Mouse (Mus musculus): Measurements from ENCODE around the gene Prlhr. TPM values are rescaled to one million over a fixed set of nuclear protein-coding genes. Genes with fewer than 3 reads are reported as not detected.
A peak's percentile ranks its signal among the peaks of the same experiment; 100 is the strongest.

The Prlhr gene
- polyA plus RNA-seq, 1 experiment from 2014 or later: not detected

DNA sequence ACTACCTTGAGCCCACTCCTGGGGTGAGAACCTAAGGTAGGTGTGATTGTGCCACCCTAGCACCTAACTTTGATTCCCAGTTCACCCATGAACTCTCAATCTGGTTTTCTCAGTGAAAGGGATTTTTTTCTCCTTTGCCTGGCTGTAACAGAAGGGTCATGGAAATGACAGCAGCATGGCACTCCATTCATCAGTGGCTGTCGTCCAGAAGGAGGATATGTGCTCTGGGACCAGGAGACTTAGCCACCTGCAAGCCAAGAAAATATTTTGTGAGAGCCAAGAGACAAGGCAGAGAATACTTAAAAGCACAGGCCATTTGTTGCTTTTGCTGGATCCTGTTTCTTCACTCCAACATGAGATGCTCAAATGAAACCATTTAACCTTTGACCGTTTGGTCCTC is 6.6 kb downstream of the Prlhr start:
- peaks cover 6% of the 10 kb centered on the region for H3K27me3 ChIP-seq (ENCODE audit: control insufficient read depth, insufficient read depth, low read length)
- no peak overlapping the region for H3K4me2 ChIP-seq (ENCODE audit: low read depth, low read length)
- ATAC-seq (replicated peaks; ENCODE audit: insufficient number of reproducible peaks, low FRiP score, low TSS enrichment, low read depth): no peak
- H3K9me3 ChIP-seq (replicated peaks; ENCODE audit: control insufficient read depth, low read length): no peaks in the 10 kb centered on the region
- H3K27ac ChIP-seq (replicated peaks; ENCODE audit: low read depth, low read length): no peak overlapping the region
- 49% methylated on average over 2 of the region's 2 CpGs for WGBS
- H3K36me3 ChIP-seq (replicated peaks; ENCODE audit: control insufficient read depth, insufficient read depth, low read depth, low read length): no peaks in the 10 kb centered on the region
- H3K4me1 ChIP-seq (ENCODE audit: control insufficient read depth, insufficient read depth, low read length): no peaks in the 10 kb centered on the region
- no peak overlapping the region for H3K4me3 ChIP-seq (ENCODE audit: low read depth, low read length)
- H3K9ac ChIP-seq (replicated peaks; ENCODE audit: low read length): no peak overlapping the region
- DNase-seq (ENCODE audit: low spot score): no peak

GRCm38 (mm10) chr19:60459680-60460079 is 8.4 kb downstream of the Prlhr start:
- H3K4me1 ChIP-seq (ENCODE audit: control insufficient read depth, insufficient read depth, low read length): no peaks in the 10 kb centered on the region
- 64% methylated on average over 3 of the region's 3 CpGs for WGBS
- no peak for ATAC-seq (replicated peaks; ENCODE audit: insufficient number of reproducible peaks, low FRiP score, low TSS enrichment, low read depth)

DNA sequence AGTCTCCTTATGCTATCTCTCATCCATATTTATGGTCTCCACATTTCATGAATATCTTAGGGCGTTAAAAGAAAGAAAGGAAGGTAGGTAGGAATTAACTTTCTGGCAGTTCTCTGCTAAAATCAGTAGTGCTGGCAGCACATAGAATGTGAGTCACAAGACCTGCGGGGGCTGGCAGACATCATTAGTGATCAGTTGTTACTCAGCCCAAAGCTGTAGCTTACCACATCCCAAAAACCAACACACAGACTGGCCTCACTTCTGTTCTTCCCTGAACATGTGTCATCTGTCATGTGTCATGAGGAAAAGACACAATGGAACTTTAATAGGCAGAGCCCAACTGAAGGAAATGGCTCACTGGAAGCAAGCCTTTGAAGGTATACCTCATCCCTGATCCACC is 9.0 kb downstream of the Prlhr start:
- no peaks in the 10 kb centered on the region for H3K27me3 ChIP-seq (ENCODE audit: control insufficient read depth, insufficient read depth, low read length)
- no peak for DNase-seq (ENCODE audit: low spot score)
- H3K9ac ChIP-seq (replicated peaks; ENCODE audit: low read length): no peak overlapping the region
- 94% methylated on average over 2 of the region's 2 CpGs for WGBS
- H3K36me3 ChIP-seq (replicated peaks; ENCODE audit: control insufficient read depth, insufficient read depth, low read depth, low read length): no peaks in the 10 kb centered on the region
- H3K9me3 ChIP-seq (replicated peaks; ENCODE audit: control insufficient read depth, low read length): no peaks in the 10 kb centered on the region
- H3K4me1 ChIP-seq (ENCODE audit: control insufficient read depth, insufficient read depth, low read length): no peaks in the 10 kb centered on the region
- no peak overlapping the region for H3K4me2 ChIP-seq (ENCODE audit: low read depth, low read length)
- ATAC-seq (replicated peaks; ENCODE audit: insufficient number of reproducible peaks, low FRiP score, low TSS enrichment, low read depth): no peak
- no peak overlapping the region for H3K27ac ChIP-seq (replicated peaks; ENCODE audit: low read depth, low read length)
- no peak overlapping the region for H3K4me3 ChIP-seq (ENCODE audit: low read depth, low read length)

More at GRCm38 (mm10) chr19:60459680-60460079, 8.4 kb downstream of the Prlhr start:
- H3K9me3 ChIP-seq (replicated peaks; ENCODE audit: control insufficient read depth, low read length): no peaks in the 10 kb centered on the region
- H3K9ac ChIP-seq (replicated peaks; ENCODE audit: low read length): no peak overlapping the region
- H3K27ac ChIP-seq (replicated peaks; ENCODE audit: low read depth, low read length): no peak overlapping the region
- H3K4me3 ChIP-seq (ENCODE audit: low read depth, low read length): no peak overlapping the region
- H3K27me3 ChIP-seq (ENCODE audit: control insufficient read depth, insufficient read depth, low read length): no peaks in the 10 kb centered on the region
- no peak overlapping the region for H3K4me2 ChIP-seq (ENCODE audit: low read depth, low read length)
- H3K36me3 ChIP-seq (replicated peaks; ENCODE audit: control insufficient read depth, insufficient read depth, low read depth, low read length): no peaks in the 10 kb centered on the region
- DNase-seq (ENCODE audit: low spot score): peak; percentile 19

- Histone ChIP-seq H3K27me3 (ENCODE audit: control insufficient read depth, insufficient read depth, low read length) (no peaks in the 10 kb centered on the region), H3K4me3 (ENCODE audit: low read depth, low read length) (no peak overlapping the region), H3K4me2 (ENCODE audit: low read depth, low read length) (no peak overlapping the region), H3K4me1 (ENCODE audit: control insufficient read depth, insufficient read depth, low read length) (no peaks in the 10 kb centered on the region), H3K27ac (replicated peaks; ENCODE audit: low read depth, low read length) (no peak overlapping the region), H3K9ac (replicated peaks; ENCODE audit: low read length) (no peak overlapping the region), H3K36me3 (replicated peaks; ENCODE audit: control insufficient read depth, insufficient read depth, low read depth, low read length) (no peaks in the 10 kb centered on the region), H3K9me3 (replicated peaks; ENCODE audit: control insufficient read depth, low read length) (no peaks in the 10 kb centered on the region)
- DNase-seq (ENCODE audit: low spot score) (no peak), ATAC-seq (replicated peaks; ENCODE audit: insufficient number of reproducible peaks, low FRiP score, low TSS enrichment, low read depth) (no peak)
- WGBS: 76% methylated on average over 1 of the region's 1 CpGs
These were observed 12.3 kb downstream of the Prlhr start for GRCm38 (mm10) chr19:60455791-60456190.

DNA sequence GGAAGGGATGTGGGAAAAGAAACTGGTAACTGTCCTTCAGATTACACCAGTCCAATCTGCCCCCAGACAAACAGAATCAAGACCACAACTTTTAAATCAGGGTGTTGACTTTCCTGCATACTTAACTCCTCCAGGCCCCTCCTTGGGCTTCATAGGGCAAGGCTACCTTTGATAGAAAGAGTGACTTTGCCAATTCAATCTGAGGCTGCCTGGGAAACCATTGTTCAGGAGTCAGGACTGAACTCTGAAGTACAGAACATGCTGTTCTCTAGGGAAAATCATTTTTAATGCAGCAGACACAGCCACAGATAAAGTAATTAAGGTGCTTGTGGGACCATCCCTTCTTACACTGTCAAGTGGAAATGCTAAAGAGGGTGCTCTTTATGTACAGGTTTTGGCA is 27.6 kb downstream of the Prlhr start:
- no peak for DNase-seq (ENCODE audit: low spot score)
- H3K36me3 ChIP-seq (replicated peaks; ENCODE audit: control insufficient read depth, insufficient read depth, low read depth, low read length): no peaks in the 10 kb centered on the region
- H3K9me3 ChIP-seq (replicated peaks; ENCODE audit: control insufficient read depth, low read length): no peaks in the 10 kb centered on the region
- H3K4me2 ChIP-seq (ENCODE audit: low read depth, low read length): no peak overlapping the region
- H3K9ac ChIP-seq (replicated peaks; ENCODE audit: low read length): no peak overlapping the region
- no peak overlapping the region for H3K4me3 ChIP-seq (ENCODE audit: low read depth, low read length)
- no peaks in the 10 kb centered on the region for H3K4me1 ChIP-seq (ENCODE audit: control insufficient read depth, insufficient read depth, low read length)
- H3K27me3 ChIP-seq (ENCODE audit: control insufficient read depth, insufficient read depth, low read length): no peaks in the 10 kb centered on the region
- H3K27ac ChIP-seq (replicated peaks; ENCODE audit: low read depth, low read length): no peak overlapping the region
- no peak for ATAC-seq (replicated peaks; ENCODE audit: insufficient number of reproducible peaks, low FRiP score, low TSS enrichment, low read depth)

- Histone ChIP-seq H3K9ac (replicated peaks; ENCODE audit: low read length) (no peak overlapping the region), H3K27ac (replicated peaks; ENCODE audit: low read depth, low read length) (no peak overlapping the region), H3K4me3 (ENCODE audit: low read depth, low read length) (no peak overlapping the region), H3K4me2 (ENCODE audit: low read depth, low read length) (no peak overlapping the region), H3K9me3 (replicated peaks; ENCODE audit: control insufficient read depth, low read length) (no peaks in the 10 kb centered on the region), H3K4me1 (ENCODE audit: control insufficient read depth, insufficient read depth, low read length) (no peaks in the 10 kb centered on the region), H3K36me3 (replicated peaks; ENCODE audit: control insufficient read depth, insufficient read depth, low read depth, low read length) (no peaks in the 10 kb centered on the region), H3K27me3 (ENCODE audit: control insufficient read depth, insufficient read depth, low read length) (no peaks in the 10 kb centered on the region)
- ATAC-seq (replicated peaks; ENCODE audit: insufficient number of reproducible peaks, low FRiP score, low TSS enrichment, low read depth) (no peak), DNase-seq (ENCODE audit: low spot score) (no peak)
- 71% methylated on average over 5 of the region's 5 CpGs for WGBS
These were observed 28.0 kb downstream of the Prlhr start for GRCm38 (mm10) chr19:60440083-60440482.

GRCm38 (mm10) chr19:60437566-60438241 is 30.4 kb downstream of the Prlhr start:
- Histone ChIP-seq H3K9me3 (replicated peaks; ENCODE audit: control insufficient read depth, low read length) (no peaks in the 10 kb centered on the region), H3K4me1 (ENCODE audit: control insufficient read depth, insufficient read depth, low read length) (no peaks in the 10 kb centered on the region), H3K27ac (replicated peaks; ENCODE audit: low read depth, low read length) (no peak overlapping the region), H3K36me3 (replicated peaks; ENCODE audit: control insufficient read depth, insufficient read depth, low read depth, low read length) (no peaks in the 10 kb centered on the region), H3K27me3 (ENCODE audit: control insufficient read depth, insufficient read depth, low read length) (no peaks in the 10 kb centered on the region), H3K4me2 (ENCODE audit: low read depth, low read length) (no peak overlapping the region), H3K4me3 (ENCODE audit: low read depth, low read length) (no peak overlapping the region), H3K9ac (replicated peaks; ENCODE audit: low read length) (no peak overlapping the region)
- no peak for ATAC-seq (replicated peaks; ENCODE audit: insufficient number of reproducible peaks, low FRiP score, low TSS enrichment, low read depth)
- WGBS: 55% methylated on average over 6 of the region's 6 CpGs
- peak; percentile 61 for DNase-seq (ENCODE audit: low spot score)

DNA sequence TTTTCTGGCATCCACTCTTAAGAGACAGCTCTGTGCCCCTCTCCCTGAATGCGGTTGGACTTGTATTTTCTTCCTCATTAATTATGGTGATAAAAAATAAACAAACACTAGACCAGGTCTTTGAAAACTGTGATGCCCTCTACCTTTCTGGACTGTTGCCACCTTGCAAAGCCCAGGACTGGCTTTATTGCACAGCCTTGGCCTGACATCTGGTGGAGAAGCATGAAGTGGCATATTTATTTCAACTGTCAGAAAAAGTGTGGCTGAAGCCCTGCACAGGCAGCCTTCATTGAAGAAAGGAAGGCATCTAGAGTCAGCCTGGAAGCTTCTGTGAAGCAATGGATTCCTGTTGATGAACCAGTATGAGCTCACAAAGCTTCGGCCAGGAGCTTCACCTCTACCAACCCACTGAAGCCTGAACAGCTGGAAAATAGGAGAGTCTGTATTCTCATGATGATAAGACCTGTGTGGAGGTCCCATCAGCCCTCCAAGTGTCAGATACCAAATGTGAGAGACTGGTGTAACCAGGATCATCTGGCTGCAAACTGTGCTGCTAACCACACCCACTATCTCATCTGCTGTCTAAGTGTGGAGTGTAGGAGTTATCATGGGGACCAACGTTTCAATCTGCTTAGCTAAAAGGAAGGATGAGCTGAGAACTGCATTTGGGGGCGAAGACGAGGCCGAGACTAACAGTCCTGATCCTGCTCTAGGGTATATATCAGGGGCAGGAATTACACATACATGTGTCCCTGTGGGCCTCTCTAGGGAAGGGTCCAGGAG is 35.6 kb downstream of the Prlhr start:
- 81% methylated on average over 6 of the region's 6 CpGs for WGBS
- ATAC-seq (replicated peaks; ENCODE audit: insufficient number of reproducible peaks, low FRiP score, low TSS enrichment, low read depth) (no peak), DNase-seq (ENCODE audit: low spot score) (peak; percentile 3)
- Histone ChIP-seq H3K27me3 (ENCODE audit: control insufficient read depth, insufficient read depth, low read length) (no peaks in the 10 kb centered on the region), H3K27ac (replicated peaks; ENCODE audit: low read depth, low read length) (no peak overlapping the region), H3K9me3 (replicated peaks; ENCODE audit: control insufficient read depth, low read length) (no peaks in the 10 kb centered on the region), H3K36me3 (replicated peaks; ENCODE audit: control insufficient read depth, insufficient read depth, low read depth, low read length) (no peaks in the 10 kb centered on the region), H3K4me3 (ENCODE audit: low read depth, low read length) (no peak overlapping the region), H3K9ac (replicated peaks; ENCODE audit: low read length) (no peak overlapping the region), H3K4me1 (ENCODE audit: control insufficient read depth, insufficient read depth, low read length) (no peaks in the 10 kb centered on the region), H3K4me2 (ENCODE audit: low read depth, low read length) (no peak overlapping the region)
